Mouse (Mus musculus) frontal cortex, postnatal 10 days (tissue): ENCODE data around the gene Hcn2.
A peak's percentile ranks its signal among the peaks of the same experiment; 100 is the strongest.

Experiments used
- DNase-seq, 2 experiments: peaks; one replicate each; pipeline ENCODE4 v3.0.0; 2022; ENCODE audit warnings: low spot score in 2 of 2, mixed read lengths in 1 of 2

The Hcn2 gene

DNA sequence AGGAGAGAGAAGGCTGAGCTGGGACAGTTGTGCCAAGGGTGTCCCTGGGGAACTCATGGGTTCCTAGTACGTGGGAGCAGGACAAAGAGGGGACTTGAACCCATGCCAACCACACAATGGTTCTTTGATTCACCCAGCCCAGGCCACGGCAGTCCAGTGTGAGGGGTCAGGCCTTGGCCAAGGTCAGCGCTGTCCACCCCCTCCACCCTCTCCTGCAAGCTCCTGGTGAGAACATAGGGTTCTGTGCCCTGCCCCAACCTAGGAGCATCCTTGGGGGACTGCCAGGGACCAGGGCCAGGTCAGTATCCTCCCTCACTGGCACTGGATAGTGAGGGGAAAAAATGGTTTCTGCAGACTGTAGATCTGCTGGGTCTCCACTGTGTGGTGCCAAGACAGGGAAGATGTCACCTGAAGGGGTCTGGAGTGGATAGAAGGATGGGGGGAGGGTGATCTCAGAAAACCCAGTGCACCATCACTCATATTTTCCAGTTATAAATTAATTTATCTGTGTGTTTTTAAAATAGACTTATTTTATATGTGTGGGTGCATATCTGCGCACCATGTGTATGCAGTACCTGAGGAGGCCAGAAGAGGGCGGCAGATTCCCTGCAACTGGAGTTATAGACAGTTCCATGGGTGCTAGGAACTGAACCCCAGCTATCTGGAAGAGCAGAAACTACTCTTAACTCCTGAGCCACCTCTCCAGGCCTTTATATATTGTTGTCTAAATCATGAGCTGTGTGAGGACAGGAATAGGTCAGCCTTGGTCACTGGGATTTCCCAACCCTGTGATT is 58.2 kb downstream of the Hcn2 start:
- DNase-seq: no peak

DNA sequence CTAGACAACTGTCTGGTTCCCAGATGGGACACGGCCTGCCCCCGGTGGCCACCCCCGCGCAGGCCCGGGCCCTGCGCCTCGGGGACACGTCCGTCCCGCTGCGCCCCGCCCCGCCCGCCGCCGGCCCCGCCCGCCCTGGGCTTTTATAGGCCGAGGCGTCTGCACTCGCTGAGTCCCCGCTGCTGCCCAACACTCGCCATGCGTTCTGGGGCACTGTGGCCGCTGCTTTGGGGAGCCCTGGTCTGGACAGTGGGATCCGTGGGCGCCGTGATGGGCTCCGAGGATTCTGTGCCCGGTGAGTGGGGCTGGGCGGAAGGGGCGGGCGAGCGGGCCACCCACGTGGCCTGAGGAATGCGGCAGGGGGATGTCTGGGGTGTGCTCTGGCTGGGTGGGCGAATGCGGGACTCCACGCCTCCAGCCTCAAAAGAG is 60.7 kb downstream of the Hcn2 start, which contains the start of gene Fstl3:
Fstl3 (plus strand) TSS at position 170 of the 429 bp plus-strand sequence.
- DNase-seq: no peak

DNA sequence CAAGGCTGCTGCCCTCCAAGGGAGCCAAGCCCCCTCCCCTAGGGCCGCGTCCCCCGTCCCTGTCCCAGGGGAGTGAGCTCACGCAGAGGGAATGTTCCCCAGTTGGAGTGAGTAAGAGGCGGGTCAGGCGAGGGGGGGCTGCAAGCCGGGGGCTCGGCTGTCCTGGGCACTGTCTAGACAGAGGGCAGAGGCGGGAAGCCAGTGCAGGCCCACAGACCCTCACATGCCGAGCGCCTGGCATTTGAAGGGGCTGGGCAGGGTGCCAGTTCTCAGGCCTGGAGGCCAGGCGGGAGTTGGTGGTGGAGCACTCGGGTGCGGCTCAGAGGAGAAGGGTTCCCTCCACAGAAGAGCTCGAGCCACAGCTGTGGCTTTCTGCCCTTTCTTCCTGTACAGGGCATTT is 61.6 kb downstream of the Hcn2 start:
- DNase-seq: no peak

DNA sequence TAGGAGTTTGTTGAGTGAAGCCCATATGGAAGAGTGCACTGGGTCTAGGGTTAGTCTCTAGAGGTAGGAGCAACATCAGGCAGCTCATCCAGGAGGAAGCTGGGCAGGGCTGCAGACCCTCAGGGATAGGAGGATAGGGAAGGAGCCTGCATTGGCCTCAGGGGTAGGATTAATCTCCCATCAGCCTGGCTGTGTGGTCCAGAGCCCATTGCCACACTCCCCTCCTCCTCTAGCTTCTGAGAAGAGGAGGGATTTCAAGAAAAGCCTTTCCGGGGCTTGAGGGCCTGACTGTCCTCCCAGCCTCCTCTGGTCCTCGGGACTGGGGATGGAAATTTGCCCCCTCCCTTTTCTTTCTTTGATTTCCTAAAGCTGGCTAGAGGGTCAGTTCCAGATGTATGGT is 62.8 kb downstream of the Hcn2 start:
- DNase-seq: no peak

DNA sequence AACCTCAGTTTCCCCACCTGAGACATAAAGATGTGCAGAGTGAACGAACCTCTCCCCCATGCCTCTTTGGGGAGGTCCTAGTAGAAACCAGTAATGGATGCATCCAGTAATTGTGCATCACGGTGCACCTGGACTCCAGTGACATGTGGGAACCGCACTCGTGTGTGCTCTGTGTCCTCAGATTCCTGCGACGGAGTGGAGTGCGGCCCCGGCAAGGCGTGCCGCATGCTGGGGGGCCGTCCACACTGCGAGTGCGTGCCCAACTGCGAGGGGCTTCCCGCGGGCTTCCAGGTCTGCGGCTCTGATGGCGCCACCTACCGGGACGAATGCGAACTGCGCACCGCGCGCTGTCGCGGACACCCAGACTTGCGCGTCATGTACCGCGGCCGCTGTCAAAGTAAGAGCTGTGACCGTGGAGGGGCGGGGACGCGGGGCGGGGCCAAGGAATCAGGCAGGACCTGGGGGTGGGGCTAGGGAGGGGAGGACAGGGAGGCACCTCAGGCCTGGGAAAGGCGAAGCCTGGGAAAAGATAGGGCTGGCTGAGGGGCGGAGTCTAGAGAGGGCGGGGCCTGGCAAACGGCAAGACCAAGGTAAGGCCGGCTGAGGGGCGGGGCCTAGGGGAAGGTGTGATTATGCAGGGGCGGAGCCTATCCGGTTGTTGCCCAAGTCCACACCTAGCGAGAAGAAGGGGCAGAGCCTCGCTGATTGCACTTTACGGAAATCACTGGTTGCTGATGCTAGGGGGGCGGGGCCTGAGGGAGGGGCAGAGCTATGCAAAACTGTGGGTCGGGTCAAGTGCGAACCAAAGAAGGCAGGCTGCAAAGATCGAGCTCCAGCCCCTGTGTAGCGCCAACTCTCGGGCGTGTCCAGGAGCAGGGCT is 63.6 kb downstream of the Hcn2 start:
- DNase-seq: peak; percentile 94

DNA sequence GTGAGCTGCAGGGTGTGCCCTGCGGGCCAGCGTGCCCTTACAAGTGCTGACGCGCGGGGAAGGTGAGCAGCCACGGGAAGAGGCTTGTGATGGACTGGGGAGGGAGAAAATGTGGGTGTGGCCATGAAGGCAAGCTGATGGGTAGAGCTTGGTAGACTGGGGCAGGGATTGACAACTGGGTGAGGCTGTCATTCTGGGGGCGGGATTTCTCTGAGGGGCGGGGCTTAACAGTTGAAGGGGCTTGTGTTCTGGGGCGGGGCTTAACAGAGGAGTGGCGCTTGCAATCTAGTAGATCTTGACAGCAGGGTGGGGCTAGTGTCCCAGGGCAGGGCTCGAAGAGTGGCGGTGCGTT is 64.2 kb downstream of the Hcn2 start:
- DNase-seq: no peak

DNA sequence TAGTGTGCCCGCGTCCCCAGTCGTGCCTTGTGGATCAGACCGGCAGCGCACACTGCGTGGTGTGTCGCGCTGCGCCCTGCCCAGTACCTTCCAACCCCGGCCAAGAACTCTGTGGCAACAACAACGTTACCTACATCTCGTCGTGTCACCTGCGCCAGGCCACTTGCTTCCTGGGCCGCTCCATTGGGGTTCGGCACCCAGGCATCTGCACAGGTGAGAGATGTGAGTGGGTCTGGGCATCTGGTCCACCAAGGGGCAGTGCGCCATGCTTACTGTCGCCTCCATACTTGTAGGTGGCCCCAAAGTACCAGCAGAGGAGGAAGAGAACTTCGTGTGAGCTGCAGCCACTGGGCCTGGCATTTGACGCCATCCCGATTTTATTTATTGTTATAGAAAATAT is 64.7 kb downstream of the Hcn2 start:
- no peak for DNase-seq

DNA sequence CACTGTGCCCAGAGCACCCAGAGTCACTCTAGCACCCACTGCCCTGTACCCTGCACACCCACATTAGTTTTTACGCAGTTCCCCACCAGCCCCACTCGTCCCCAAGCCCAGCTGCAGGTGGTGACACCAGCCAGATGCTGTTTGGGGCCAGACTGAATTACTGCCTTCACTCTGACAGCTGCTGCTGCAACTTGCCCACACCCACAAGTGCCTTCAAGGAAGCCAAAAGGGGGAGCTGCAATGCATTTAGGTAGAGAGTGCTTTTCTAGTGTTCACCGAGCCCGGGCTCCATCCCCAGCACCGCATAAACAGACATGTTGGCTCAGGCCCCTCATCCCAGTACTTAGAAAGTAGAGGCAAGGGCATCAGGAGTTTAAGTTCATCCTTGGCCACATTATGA is 65.5 kb downstream of the Hcn2 start:
- no peak for DNase-seq

DNA sequence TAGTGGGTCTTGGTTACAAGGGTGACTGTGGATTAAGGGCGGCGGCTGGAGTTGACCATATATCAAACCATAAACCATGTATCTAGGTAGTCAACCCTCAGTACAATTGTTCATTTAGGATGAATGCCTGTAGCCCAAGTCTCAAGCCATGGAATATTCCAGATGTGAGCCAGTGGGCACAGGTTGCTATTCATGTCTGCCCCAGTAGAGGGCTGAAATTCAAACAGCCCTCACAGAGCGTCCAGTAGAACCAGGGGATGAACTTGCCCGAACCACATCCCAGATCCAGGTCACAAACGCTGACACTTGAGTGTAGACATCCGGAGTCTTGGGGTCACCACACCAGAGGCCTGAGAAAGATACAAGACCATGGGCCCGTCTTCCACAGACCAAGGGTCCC is 66.6 kb downstream of the Hcn2 start:
- no peak for DNase-seq

DNA sequence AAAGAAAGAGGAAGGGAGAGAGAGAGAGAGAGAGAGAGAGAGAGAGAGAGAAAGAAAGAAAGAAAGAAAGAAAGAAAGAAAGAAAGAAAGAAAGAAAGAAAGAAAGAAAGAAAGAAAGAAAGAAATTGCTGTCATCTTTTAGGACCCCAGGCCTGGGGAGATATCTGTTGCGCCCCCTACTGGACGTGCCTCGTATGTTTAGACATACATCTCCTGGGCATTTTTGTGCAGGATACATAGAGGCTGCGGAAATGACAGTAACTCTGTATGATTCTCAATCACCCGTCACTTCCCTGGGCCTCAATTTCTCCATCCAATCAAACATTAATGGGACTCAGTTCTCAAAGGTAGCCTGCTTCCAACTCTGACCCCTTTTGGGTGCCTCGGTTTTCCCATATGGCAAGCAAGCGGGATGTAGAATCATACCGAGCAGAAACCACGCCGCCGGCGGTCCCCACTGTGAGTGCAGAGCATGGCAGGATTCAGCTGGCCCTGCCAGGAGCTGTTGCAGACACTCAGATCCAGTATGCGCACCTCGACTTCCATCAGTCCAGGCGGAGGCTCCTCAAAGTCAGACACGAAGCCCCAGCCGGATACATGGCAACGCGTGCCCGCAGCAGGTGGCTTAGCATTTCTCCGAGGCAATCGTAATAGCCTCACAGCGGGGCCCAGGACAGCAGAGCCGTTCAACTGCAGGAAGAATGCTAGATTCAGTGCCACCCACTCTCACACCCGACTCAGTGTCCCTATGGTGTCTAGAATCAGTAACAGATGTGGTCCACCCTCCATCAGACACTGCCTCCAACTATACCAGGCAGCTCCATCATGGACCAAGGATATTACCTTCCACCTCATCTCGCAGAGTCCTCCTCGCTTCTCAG is 67.7 kb downstream of the Hcn2 start:
- no peak for DNase-seq
